Mouse (Mus musculus) forebrain, embryonic 13.5 days (tissue): ENCODE results near the gene 1700001C19Rik. TPM values are rescaled to one million over a fixed set of nuclear protein-coding genes. Genes with fewer than 3 reads are reported as not detected.

ENCODE experiments used
- ATAC-seq: fragments of 200-750 bp; cut with Nextera tagmentation; 2 replicates; pipeline ENCODE4 v1.8.0; 2017
- H3K27ac ChIP-seq: fragments of 300-500 bp; sonication (generic); 2 replicates; pipeline ENCODE4 v1.5.1; 2015; ENCODE audit warnings: inconsistent platforms, mild to moderate bottlenecking, moderate library complexity
- H3K27me3 ChIP-seq: fragments of 300-500 bp; sonication (generic); 2 replicates; pipeline ENCODE4 v1.6.1; 2015; ENCODE audit warnings: mild to moderate bottlenecking, inconsistent platforms
- H3K36me3 ChIP-seq: fragments of 300-500 bp; sonication (generic); 2 replicates; pipeline ENCODE4 v1.6.1; 2015; ENCODE audit warnings: mild to moderate bottlenecking, inconsistent platforms; ENCODE audit not compliant: poor library complexity, severe bottlenecking
- H3K4me1 ChIP-seq: fragments of 300-500 bp; sonication (generic); 2 replicates; pipeline ENCODE4 v1.6.1; 2015; ENCODE audit warnings: inconsistent platforms
- H3K4me2 ChIP-seq: fragments of 300-500 bp; sonication (generic); 2 replicates; pipeline ENCODE4 v1.6.1; 2015; ENCODE audit warnings: inconsistent platforms, mild to moderate bottlenecking, moderate library complexity
- H3K4me3 ChIP-seq: fragments of 300-500 bp; sonication (generic); 2 replicates; pipeline ENCODE4 v1.5.1; 2015; ENCODE audit warnings: mild to moderate bottlenecking, inconsistent platforms
- H3K9ac ChIP-seq: fragments of 300-500 bp; sonication (generic); 2 replicates; pipeline ENCODE4 v1.6.1; 2015; ENCODE audit warnings: mild to moderate bottlenecking, inconsistent platforms
- H3K9me3 ChIP-seq: fragments of 300-500 bp; sonication (generic); replicated peaks from 2 replicates; pipeline ENCODE4 v1.6.1; 2016; ENCODE audit warnings: inconsistent platforms
- WGBS: fragments of 180-500 bp; shearing (Covaris S2); methylation state at CpG from one replicate; pipeline ENCODE4 v1.1.7; 2015; 5-methylcytosine and 5-hydroxymethylcytosine counted together
- polyA plus RNA-seq: library from polyadenylated mRNA; unstranded; fragments of >200 nt; fragmentation: Nextera tagmentation; extraction: Ambion mirVana; gene quantifications from 2 replicates; pipeline ENCODE4 v1.2.1, GENCODE M21; 2015

The 1700001C19Rik gene
- polyA plus RNA-seq, 1 experiment from 2014 or later: 0.28 TPM

- Histone ChIP-seq H3K36me3 (peaks cover 2% of the 10 kb centered on the region; the same call in 1 of the 2 replicates), H3K4me2 (no peak within 1 kb of the TSS), H3K9me3 (no peaks in the 10 kb centered on the region), H3K4me3 (no peak within 1 kb of the TSS), H3K27ac (no peak within 1 kb of the TSS), H3K9ac (no peak within 1 kb of the TSS), H3K4me1 (0 out of 2 replicates have a peak, but pooled peaks cover 3% of the 10 kb centered on the region), H3K27me3 (no peaks in the 10 kb centered on the region)
- ATAC-seq: no peak
- 29% methylated on average over 10 of the region's 10 CpGs for WGBS
Measured at GRCm38 (mm10) chr17:47385145-47385544, 52.0 kb downstream of the 1700001C19Rik start, which contains the start of gene Guca1b. Gene Guca1b (plus strand): TSS chr17:47385393.

- H3K27ac ChIP-seq: no peak overlapping the region
- ATAC-seq: no peak
- 92% methylated on average over 3 of the region's 3 CpGs for WGBS
- no peak overlapping the region for H3K4me3 ChIP-seq
- no peaks in the 10 kb centered on the region for H3K27me3 ChIP-seq
- H3K4me1 ChIP-seq: 0 out of 2 replicates have a peak, but pooled peaks cover 3% of the 10 kb centered on the region
- H3K36me3 ChIP-seq: peaks cover 12% of the 10 kb centered on the region
- no peak overlapping the region for H3K4me2 ChIP-seq
- no peak overlapping the region for H3K9ac ChIP-seq
- no peaks in the 10 kb centered on the region for H3K9me3 ChIP-seq
Measured at GRCm38 (mm10) chr17:47384064-47384463, 53.1 kb downstream of the 1700001C19Rik start.

GRCm38 (mm10) chr17:47383266-47383665 is 53.9 kb downstream of the 1700001C19Rik start:
- Histone ChIP-seq H3K9ac (no peak overlapping the region), H3K4me2 (no peak overlapping the region), H3K9me3 (no peaks in the 10 kb centered on the region), H3K4me3 (no peak overlapping the region), H3K27me3 (no peaks in the 10 kb centered on the region), H3K36me3 (peaks cover 19% of the 10 kb centered on the region), H3K4me1 (0 out of 2 replicates have a peak, but pooled peaks cover 3% of the 10 kb centered on the region), H3K27ac (no peak overlapping the region)
- 90% methylated on average over 4 of the region's 4 CpGs for WGBS
- ATAC-seq: no peak

GRCm38 (mm10) chr17:47381917-47382316 is 55.3 kb downstream of the 1700001C19Rik start:
- H3K27me3 ChIP-seq: no peaks in the 10 kb centered on the region
- ATAC-seq: no peak
- H3K9me3 ChIP-seq: no peaks in the 10 kb centered on the region
- 0 out of 2 replicates have a peak, but pooled peaks cover 3% of the 10 kb centered on the region for H3K4me1 ChIP-seq
- WGBS: 33% methylated on average over 11 of the region's 11 CpGs
- peaks cover 33% of the 10 kb centered on the region for H3K36me3 ChIP-seq
- H3K27ac ChIP-seq: no peak overlapping the region
- H3K4me2 ChIP-seq: no peak overlapping the region
- H3K9ac ChIP-seq: no peak overlapping the region; the same call in 1 of the 2 replicates
- no peak overlapping the region for H3K4me3 ChIP-seq

GRCm38 (mm10) chr17:47378133-47378532 is 59.0 kb downstream of the 1700001C19Rik start:
- no peak overlapping the region for H3K9ac ChIP-seq
- no peaks in the 10 kb centered on the region for H3K27me3 ChIP-seq
- ATAC-seq: no peak
- no peak overlapping the region for H3K27ac ChIP-seq
- no peak overlapping the region for H3K4me3 ChIP-seq
- 0 out of 2 replicates have a peak, but pooled peaks cover 3% of the 10 kb centered on the region for H3K4me1 ChIP-seq
- no peak overlapping the region for H3K4me2 ChIP-seq
- WGBS: 80% methylated on average over 15 of the region's 15 CpGs
- peaks cover 68% of the 10 kb centered on the region for H3K36me3 ChIP-seq
- H3K9me3 ChIP-seq: no peaks in the 10 kb centered on the region

GRCm38 (mm10) chr17:47376779-47377280 is 60.3 kb downstream of the 1700001C19Rik start:
- no peaks in the 10 kb centered on the region for H3K27me3 ChIP-seq
- WGBS: 86% methylated on average over 6 of the region's 6 CpGs
- H3K36me3 ChIP-seq: peaks cover 76% of the 10 kb centered on the region
- no peak overlapping the region for H3K27ac ChIP-seq
- H3K4me1 ChIP-seq: 0 out of 2 replicates have a peak, but pooled peaks cover 2% of the 10 kb centered on the region
- H3K9me3 ChIP-seq: no peaks in the 10 kb centered on the region
- no peak overlapping the region for H3K4me3 ChIP-seq
- ATAC-seq: no peak
- H3K4me2 ChIP-seq: no peak overlapping the region
- no peak overlapping the region for H3K9ac ChIP-seq

- Histone ChIP-seq H3K4me1 (peaks cover 7% of the 10 kb centered on the region), H3K27ac (no peak overlapping the region), H3K27me3 (no peaks in the 10 kb centered on the region), H3K9ac (no peak overlapping the region), H3K4me3 (no peak overlapping the region), H3K4me2 (no peak overlapping the region), H3K36me3 (peaks cover 63% of the 10 kb centered on the region), H3K9me3 (no peaks in the 10 kb centered on the region)
- 91% methylated on average over 6 of the region's 6 CpGs for WGBS
- no peak for ATAC-seq
Measured at GRCm38 (mm10) chr17:47373991-47374390, 63.2 kb downstream of the 1700001C19Rik start.

GRCm38 (mm10) chr17:47371451-47371850 is 65.7 kb downstream of the 1700001C19Rik start:
- Histone ChIP-seq H3K4me3 (no peak overlapping the region), H3K9ac (no peak overlapping the region), H3K27ac (no peak overlapping the region), H3K36me3 (peaks cover 39% of the 10 kb centered on the region), H3K4me1 (peaks cover 7% of the 10 kb centered on the region), H3K9me3 (no peaks in the 10 kb centered on the region), H3K27me3 (peaks cover 15% of the 10 kb centered on the region), H3K4me2 (no peak overlapping the region)
- 6% methylated on average over 4 of the region's 4 CpGs for whole genome bisulfite sequencing
- peak; percentile 52; the same call in 1 of the 2 replicates for ATAC-seq

- Histone ChIP-seq H3K27ac (peak overlapping the region; percentile 69), H3K36me3 (peaks cover 17% of the 10 kb centered on the region), H3K4me1 (peaks cover 7% of the 10 kb centered on the region), H3K4me2 (peak overlapping the region; percentile 88), H3K9ac (peak overlapping the region; percentile 74), H3K27me3 (peaks cover 29% of the 10 kb centered on the region), H3K9me3 (no peaks in the 10 kb centered on the region), H3K4me3 (peak overlapping the region; percentile 77)
- peak; percentile 75 for ATAC-seq
- under 1% methylated on average over 20 of the region's 20 CpGs for whole genome bisulfite sequencing
Measured at GRCm38 (mm10) chr17:47369087-47369443, 68.1 kb downstream of the 1700001C19Rik start.

- peak; percentile 96 for ATAC-seq
- H3K27ac ChIP-seq: peak within 1 kb of the TSS; percentile 69
- 4% methylated on average over 35 of the region's 35 CpGs for WGBS
Measured at GRCm38 (mm10) chr17:47368401-47369086, 68.6 kb downstream of the 1700001C19Rik start, which contains the start of gene Mrps10. Gene Mrps10 (plus strand): TSS chr17:47368887.

More at GRCm38 (mm10) chr17:47368401-47369086, 68.6 kb downstream of the 1700001C19Rik start, which contains the start of gene Mrps10:
- peak within 1 kb of the TSS; percentile 77 for H3K4me3 ChIP-seq
- H3K4me2 ChIP-seq: peak within 1 kb of the TSS; percentile 88
- H3K36me3 ChIP-seq: peaks cover 13% of the 10 kb centered on the region
- H3K9me3 ChIP-seq: no peaks in the 10 kb centered on the region
- H3K27me3 ChIP-seq: peaks cover 29% of the 10 kb centered on the region
- peaks cover 7% of the 10 kb centered on the region for H3K4me1 ChIP-seq
- H3K9ac ChIP-seq: peak within 1 kb of the TSS; percentile 74
